Mouse (Mus musculus) MEL (cell line): Measurements from ENCODE around the gene Glipr1l1.
"Not testable (repeated sequence)": the region's sequence is repeated elsewhere in the genome, so short reads cannot be mapped to it uniquely, and the experiment has no call there.

Experiments used
- GATA1 ChIP-seq: IDR thresholded peaks from 2 replicates; pipeline ENCODE4 v1.6.1; 2011; ENCODE audit warnings: low read depth, low read length, improper control_type of control experiment
- MAFK ChIP-seq: IDR thresholded peaks from 2 replicates; pipeline ENCODE4 v1.6.1; 2011; ENCODE audit warnings: low read depth, mild to moderate bottlenecking, low read length, improper control_type of control experiment, borderline replicate concordance
- MAX ChIP-seq: IDR thresholded peaks from 2 replicates; pipeline ENCODE4 v1.6.1; 2011; ENCODE audit warnings: low read length, improper control_type of control experiment
- TAL1 ChIP-seq: IDR thresholded peaks from 2 replicates; pipeline ENCODE4 v1.6.1; 2012; ENCODE audit warnings: mild to moderate bottlenecking, inconsistent platforms, low read length, moderate library complexity, mixed read lengths
- TBP ChIP-seq: IDR thresholded peaks from 2 replicates; pipeline ENCODE4 v1.8.0; 2011; ENCODE audit warnings: low read depth, low read length, improper control_type of control experiment

GRCm38 (mm10) chr10:112127682-112128230 lies 67.8 kb downstream of the Glipr1l1 start:
- TF ChIP-seq TBP, TAL1, MAFK, MAX, GATA1: not testable (repeated sequence)
